Mouse (Mus musculus): Measurements from ENCODE around the gene Tmem151a. TPM values are rescaled to one million over a fixed set of nuclear protein-coding genes. Genes with fewer than 3 reads are reported as not detected.

The Tmem151a gene
- polyA plus RNA-seq, 1 experiment from 2014 or later, result 2.2 TPM

- no peak overlapping the region for H3K9ac ChIP-seq (ENCODE audit: low read length)
- WGBS, result 38% methylated on average over 5 of the region's 5 CpGs
- H3K27me3 ChIP-seq (ENCODE audit: control insufficient read depth, insufficient read depth, low read length), result 0 out of 2 replicates have a peak, but pooled peaks cover 2% of the 10 kb centered on the region
- H3K27ac ChIP-seq (replicated peaks; ENCODE audit: low read depth, low read length), result no peak overlapping the region
- no peak overlapping the region for H3K4me2 ChIP-seq (ENCODE audit: low read depth, severe bottlenecking)
- H3K4me1 ChIP-seq (ENCODE audit: control insufficient read depth, insufficient read depth, low read length), result peaks cover 30% of the 10 kb centered on the region
- no peak for DNase-seq (ENCODE audit: low spot score)
- H3K4me3 ChIP-seq (ENCODE audit: low read depth, low read length), result no peak overlapping the region
- H3K9me3 ChIP-seq (ENCODE audit: control insufficient read depth, low read length), result no peaks in the 10 kb centered on the region
- ATAC-seq (ENCODE audit: insufficient number of reproducible peaks, low FRiP score, low TSS enrichment, low read depth), result no peak
- H3K36me3 ChIP-seq (ENCODE audit: control insufficient read depth, insufficient read depth, low read length), result no peaks in the 10 kb centered on the region; the same call in 1 of the 2 replicates
Measured at GRCm38 (mm10) chr19:5073518-5073917, 11.8 kb downstream of the Tmem151a start.

- Histone ChIP-seq H3K4me2 (ENCODE audit: low read depth, severe bottlenecking) (peak overlapping the region; percentile 99), H3K9me3 (ENCODE audit: control insufficient read depth, low read length) (no peaks in the 10 kb centered on the region), H3K36me3 (ENCODE audit: control insufficient read depth, insufficient read depth, low read length) (no peaks in the 10 kb centered on the region; the same call in 1 of the 2 replicates), H3K27ac (replicated peaks; ENCODE audit: low read depth, low read length) (peak overlapping the region; percentile 98), H3K27me3 (ENCODE audit: control insufficient read depth, insufficient read depth, low read length) (0 out of 2 replicates have a peak, but pooled peaks cover 2% of the 10 kb centered on the region), H3K4me1 (ENCODE audit: control insufficient read depth, insufficient read depth, low read length) (peaks cover 34% of the 10 kb centered on the region), H3K4me3 (ENCODE audit: low read depth, low read length) (peak overlapping the region; percentile 37), H3K9ac (ENCODE audit: low read length) (no peak overlapping the region; the same call in 1 of the 2 replicates)
- WGBS, result under 1% methylated on average over 15 of the region's 15 CpGs
- DNase-seq (ENCODE audit: low spot score) (peak; percentile 90), ATAC-seq (ENCODE audit: insufficient number of reproducible peaks, low FRiP score, low TSS enrichment, low read depth) (no peak; the same call in 1 of the 2 replicates)
Measured at GRCm38 (mm10) chr19:5073028-5073427, 12.3 kb downstream of the Tmem151a start.

GRCm38 (mm10) chr19:5072389-5073019 lies 12.8 kb downstream of the Tmem151a start:
- Histone ChIP-seq H3K4me2 (ENCODE audit: low read depth, severe bottlenecking) (peak overlapping the region; percentile 99), H3K9ac (ENCODE audit: low read length) (peak overlapping the region; percentile 9; the same call in 1 of the 2 replicates), H3K27ac (replicated peaks; ENCODE audit: low read depth, low read length) (peak overlapping the region; percentile 98), H3K27me3 (ENCODE audit: control insufficient read depth, insufficient read depth, low read length) (0 out of 2 replicates have a peak, but pooled peaks cover 2% of the 10 kb centered on the region), H3K4me1 (ENCODE audit: control insufficient read depth, insufficient read depth, low read length) (peaks cover 36% of the 10 kb centered on the region), H3K9me3 (ENCODE audit: control insufficient read depth, low read length) (no peaks in the 10 kb centered on the region), H3K4me3 (ENCODE audit: low read depth, low read length) (peak overlapping the region; percentile 37), H3K36me3 (ENCODE audit: control insufficient read depth, insufficient read depth, low read length) (no peaks in the 10 kb centered on the region; the same call in 1 of the 2 replicates)
- 2% methylated on average over 20 of the region's 20 CpGs for WGBS
- DNase-seq (ENCODE audit: low spot score) (peak; percentile 71), ATAC-seq (ENCODE audit: insufficient number of reproducible peaks, low FRiP score, low TSS enrichment, low read depth) (peak; percentile 18)

GRCm38 (mm10) chr19:5071545-5072369 lies 13.6 kb downstream of the Tmem151a start:
- peak overlapping the region; percentile 99 for H3K4me2 ChIP-seq (ENCODE audit: low read depth, severe bottlenecking)
- H3K4me3 ChIP-seq (ENCODE audit: low read depth, low read length), result peak overlapping the region; percentile 37
- H3K27me3 ChIP-seq (ENCODE audit: control insufficient read depth, insufficient read depth, low read length), result 0 out of 2 replicates have a peak, but pooled peaks cover 2% of the 10 kb centered on the region
- H3K4me1 ChIP-seq (ENCODE audit: control insufficient read depth, insufficient read depth, low read length), result peaks cover 44% of the 10 kb centered on the region
- no peaks in the 10 kb centered on the region for H3K9me3 ChIP-seq (ENCODE audit: control insufficient read depth, low read length)
- DNase-seq (ENCODE audit: low spot score), result peak; percentile 96
- peak; percentile 92 for ATAC-seq (ENCODE audit: insufficient number of reproducible peaks, low FRiP score, low TSS enrichment, low read depth)
- WGBS, result under 1% methylated on average over 40 of the region's 40 CpGs
- no peaks in the 10 kb centered on the region; the same call in 1 of the 2 replicates for H3K36me3 ChIP-seq (ENCODE audit: control insufficient read depth, insufficient read depth, low read length)
- peak overlapping the region; percentile 58 for H3K9ac ChIP-seq (ENCODE audit: low read length)
- peak overlapping the region; percentile 98 for H3K27ac ChIP-seq (replicated peaks; ENCODE audit: low read depth, low read length)

GRCm38 (mm10) chr19:5071077-5071476 lies 14.3 kb downstream of the Tmem151a start:
- H3K4me2 ChIP-seq (ENCODE audit: low read depth, severe bottlenecking), result peak overlapping the region; percentile 99
- 0 out of 2 replicates have a peak, but pooled peaks cover 2% of the 10 kb centered on the region for H3K27me3 ChIP-seq (ENCODE audit: control insufficient read depth, insufficient read depth, low read length)
- ATAC-seq (ENCODE audit: insufficient number of reproducible peaks, low FRiP score, low TSS enrichment, low read depth) (no peak), DNase-seq (ENCODE audit: low spot score) (no peak)
- WGBS, result 3% methylated on average over 11 of the region's 11 CpGs
- H3K36me3 ChIP-seq (ENCODE audit: control insufficient read depth, insufficient read depth, low read length), result no peaks in the 10 kb centered on the region; the same call in 1 of the 2 replicates
- H3K4me1 ChIP-seq (ENCODE audit: control insufficient read depth, insufficient read depth, low read length), result peaks cover 44% of the 10 kb centered on the region
- peak overlapping the region; percentile 58 for H3K9ac ChIP-seq (ENCODE audit: low read length)
- H3K4me3 ChIP-seq (ENCODE audit: low read depth, low read length), result peak overlapping the region; percentile 37
- H3K9me3 ChIP-seq (ENCODE audit: control insufficient read depth, low read length), result no peaks in the 10 kb centered on the region
- peak overlapping the region; percentile 98 for H3K27ac ChIP-seq (replicated peaks; ENCODE audit: low read depth, low read length)

GRCm38 (mm10) chr19:5069978-5070377 lies 15.4 kb downstream of the Tmem151a start:
- H3K36me3 ChIP-seq (ENCODE audit: control insufficient read depth, insufficient read depth, low read length), result no peaks in the 10 kb centered on the region; the same call in 1 of the 2 replicates
- no peak for DNase-seq (ENCODE audit: low spot score)
- H3K4me3 ChIP-seq (ENCODE audit: low read depth, low read length), result peak overlapping the region; percentile 0; the same call in 1 of the 2 replicates
- no peak for ATAC-seq (ENCODE audit: insufficient number of reproducible peaks, low FRiP score, low TSS enrichment, low read depth)
- no peaks in the 10 kb centered on the region for H3K9me3 ChIP-seq (ENCODE audit: control insufficient read depth, low read length)
- H3K9ac ChIP-seq (ENCODE audit: low read length), result no peak overlapping the region
- 0 out of 2 replicates have a peak, but pooled peaks cover 2% of the 10 kb centered on the region for H3K27me3 ChIP-seq (ENCODE audit: control insufficient read depth, insufficient read depth, low read length)
- H3K4me1 ChIP-seq (ENCODE audit: control insufficient read depth, insufficient read depth, low read length), result peaks cover 44% of the 10 kb centered on the region
- 81% methylated on average over 7 of the region's 7 CpGs for WGBS
- H3K27ac ChIP-seq (replicated peaks; ENCODE audit: low read depth, low read length), result peak overlapping the region; percentile 98
- H3K4me2 ChIP-seq (ENCODE audit: low read depth, severe bottlenecking), result peak overlapping the region; percentile 99

- H3K27ac ChIP-seq (replicated peaks; ENCODE audit: low read depth, low read length), result 0 out of 2 replicates have a peak overlapping the region, but pooled peaks have one; percentile 98
- peak overlapping the region; percentile 99 for H3K4me2 ChIP-seq (ENCODE audit: low read depth, severe bottlenecking)
- H3K9ac ChIP-seq (ENCODE audit: low read length), result no peak overlapping the region; the same call in 1 of the 2 replicates
- 0 out of 2 replicates have a peak, but pooled peaks cover 2% of the 10 kb centered on the region for H3K27me3 ChIP-seq (ENCODE audit: control insufficient read depth, insufficient read depth, low read length)
- ATAC-seq (ENCODE audit: insufficient number of reproducible peaks, low FRiP score, low TSS enrichment, low read depth), result no peak
- H3K4me3 ChIP-seq (ENCODE audit: low read depth, low read length), result 0 out of 2 replicates have a peak overlapping the region, but pooled peaks have one; percentile 0
- peaks cover 47% of the 10 kb centered on the region for H3K4me1 ChIP-seq (ENCODE audit: control insufficient read depth, insufficient read depth, low read length)
- H3K9me3 ChIP-seq (ENCODE audit: control insufficient read depth, low read length), result no peaks in the 10 kb centered on the region
- 73% methylated on average over 5 of the region's 5 CpGs for WGBS
- DNase-seq (ENCODE audit: low spot score), result no peak
- no peaks in the 10 kb centered on the region; the same call in 1 of the 2 replicates for H3K36me3 ChIP-seq (ENCODE audit: control insufficient read depth, insufficient read depth, low read length)
Measured at GRCm38 (mm10) chr19:5069486-5069885, 15.8 kb downstream of the Tmem151a start.

Measured in limb, embryonic 11.5 days (tissue).